Mouse (Mus musculus) ovary, postnatal 36 days (tissue): ENCODE measurements at regions not wholly inside any gene's neighbourhood (a gene's known extent, or its start where the extent isn't known, plus 50 kb on each side); places are given as distances from the start of the nearest gene placed in this dataset.
A peak's percentile ranks its signal among the peaks of the same experiment; 100 is the strongest.

Experiments used
- DNase-seq: peaks from one replicate; pipeline ENCODE4 v3.0.0; 2022; ENCODE audit warnings: low spot score, mixed read lengths

DNA sequence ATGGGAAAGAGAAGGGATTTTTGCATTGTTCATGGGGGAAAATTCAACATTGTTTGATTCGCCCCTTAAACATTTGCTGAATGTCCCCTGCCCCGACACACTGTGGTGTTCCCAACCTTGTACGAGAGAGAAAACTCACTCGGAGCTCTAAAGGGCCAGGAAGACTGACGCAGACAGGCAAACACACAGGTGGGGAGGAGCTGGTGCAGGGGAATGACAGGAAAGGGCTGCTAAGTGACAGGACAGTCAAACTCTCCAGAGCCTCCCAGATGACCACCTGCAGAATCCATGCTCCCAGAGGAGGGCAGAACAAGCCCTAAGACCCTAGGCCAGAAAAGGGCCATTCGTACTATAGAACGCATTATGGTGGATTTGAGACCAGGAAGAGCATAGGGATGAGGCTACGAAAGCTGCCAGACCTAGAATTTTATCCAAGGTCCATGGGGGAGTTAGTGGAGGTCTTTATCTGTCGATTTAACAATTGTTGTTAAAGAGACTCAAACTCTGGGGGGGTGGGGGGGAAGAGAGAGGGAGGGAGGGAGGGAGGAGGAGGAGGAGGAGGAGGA is 94.6 kb upstream of the Pabpc6 start:
- DNase-seq, result no peak

DNA sequence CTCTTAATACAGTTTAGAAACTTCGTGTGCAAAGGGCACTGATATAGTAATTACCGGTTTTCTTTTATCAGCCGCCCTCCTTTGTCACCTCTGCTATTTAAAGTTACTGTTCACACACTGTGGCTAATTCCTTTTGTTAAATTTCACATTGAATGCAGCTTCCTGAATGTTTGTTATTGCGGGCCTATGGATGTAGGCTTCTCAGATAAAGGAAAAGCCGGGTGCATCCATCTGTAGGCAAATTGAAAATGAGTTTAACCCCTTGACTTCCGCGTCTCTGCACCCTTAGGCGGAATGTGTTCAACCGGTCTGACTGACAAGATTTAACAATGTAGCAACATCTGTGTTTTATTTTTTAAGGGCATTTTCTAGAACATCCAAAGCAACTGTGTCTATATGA is 93.6 kb upstream of the Pabpc6 start:
- no peak for DNase-seq

DNA sequence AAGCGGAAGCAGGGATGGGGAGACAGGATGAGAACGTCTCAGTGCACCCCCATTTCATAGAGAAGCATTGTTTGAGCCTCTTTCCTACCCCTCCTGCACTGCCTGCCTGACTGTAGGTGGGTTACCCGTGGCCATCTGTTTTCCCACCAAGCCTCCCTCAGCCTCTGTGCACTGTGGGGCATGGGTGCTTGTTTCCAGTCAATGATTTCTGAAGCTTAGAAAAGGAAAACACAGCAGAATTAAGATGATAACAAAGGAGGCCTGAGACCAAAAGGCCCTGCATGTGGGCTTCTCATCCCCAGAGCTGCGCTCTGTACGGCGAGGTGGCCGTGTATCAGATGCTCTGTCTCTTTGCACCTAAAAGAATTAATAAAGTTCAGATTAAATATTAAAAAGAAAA is 92.9 kb upstream of the Pabpc6 start:
- no peak for DNase-seq

DNA sequence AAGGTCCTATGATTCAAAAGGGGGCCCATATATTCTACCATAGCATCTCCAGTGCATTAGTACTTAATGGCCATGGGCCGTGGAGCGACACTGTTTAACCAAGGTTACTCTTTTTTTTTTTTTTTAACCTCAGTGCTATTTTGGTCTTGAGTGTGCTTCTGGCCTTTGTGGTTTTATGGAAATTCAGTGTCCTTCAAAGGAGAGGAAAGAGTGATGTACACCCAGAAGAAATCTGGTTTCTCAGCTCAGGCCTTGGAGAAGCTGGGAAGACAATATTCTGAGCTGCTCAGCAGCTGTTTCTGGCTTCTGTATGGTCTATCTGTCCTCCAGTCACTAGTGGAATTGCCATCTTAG is 91.2 kb upstream of the Pabpc6 start:
- no peak for DNase-seq

DNA sequence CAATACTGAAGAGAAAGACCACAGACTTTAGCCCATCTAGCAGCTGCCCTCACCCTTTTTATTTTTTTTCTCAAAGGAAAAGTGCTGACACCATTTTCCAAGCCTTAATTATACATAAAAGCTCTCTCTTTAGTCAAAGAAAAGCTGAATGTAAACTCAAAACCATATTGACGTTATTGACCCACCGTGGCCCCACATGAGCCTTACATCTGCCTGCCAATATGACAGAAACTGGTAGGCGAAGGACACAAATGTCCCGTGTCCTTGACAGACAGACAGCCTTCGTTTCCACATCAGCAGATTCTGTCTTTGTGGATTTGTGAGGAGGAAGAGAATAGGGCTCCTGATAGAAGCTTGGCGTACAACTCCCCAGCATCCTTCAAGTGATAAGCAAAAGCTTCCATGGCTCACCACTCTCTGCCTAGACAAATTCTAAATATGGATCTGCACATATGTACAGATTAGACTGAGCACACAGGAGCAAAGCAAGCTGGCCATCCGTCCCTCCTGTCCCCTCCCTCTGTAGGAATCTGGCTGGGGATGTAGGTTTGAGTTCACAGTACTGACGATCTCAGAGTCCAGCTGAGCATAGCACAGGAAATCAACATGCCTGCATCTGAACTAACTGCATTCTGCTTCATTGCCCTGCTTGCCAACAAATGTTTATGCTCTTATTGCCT is 90.6 kb upstream of the Pabpc6 start:
- DNase-seq, result no peak

DNA sequence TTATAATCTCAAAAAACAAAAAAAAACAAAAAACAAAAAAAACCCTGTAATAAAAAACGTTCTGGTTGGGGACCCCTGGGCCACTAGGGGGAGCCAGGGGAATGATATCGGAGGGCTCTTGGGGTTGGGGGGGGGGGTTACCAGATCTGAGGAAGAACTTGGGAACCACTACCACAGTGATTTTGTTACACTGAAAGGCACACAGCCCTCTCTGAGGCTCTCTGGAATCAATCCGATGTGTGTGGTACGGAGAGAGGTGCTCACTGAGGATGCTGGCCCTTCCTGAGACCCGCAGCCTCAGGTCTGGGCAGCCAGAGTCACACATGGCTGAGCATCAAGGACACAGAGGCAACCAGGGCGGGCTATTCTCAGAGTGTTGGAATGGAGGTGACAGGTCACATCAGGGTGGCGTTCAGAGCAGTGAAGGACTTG is 89.9 kb upstream of the Pabpc6 start:
- DNase-seq, result peak; percentile 23

DNA sequence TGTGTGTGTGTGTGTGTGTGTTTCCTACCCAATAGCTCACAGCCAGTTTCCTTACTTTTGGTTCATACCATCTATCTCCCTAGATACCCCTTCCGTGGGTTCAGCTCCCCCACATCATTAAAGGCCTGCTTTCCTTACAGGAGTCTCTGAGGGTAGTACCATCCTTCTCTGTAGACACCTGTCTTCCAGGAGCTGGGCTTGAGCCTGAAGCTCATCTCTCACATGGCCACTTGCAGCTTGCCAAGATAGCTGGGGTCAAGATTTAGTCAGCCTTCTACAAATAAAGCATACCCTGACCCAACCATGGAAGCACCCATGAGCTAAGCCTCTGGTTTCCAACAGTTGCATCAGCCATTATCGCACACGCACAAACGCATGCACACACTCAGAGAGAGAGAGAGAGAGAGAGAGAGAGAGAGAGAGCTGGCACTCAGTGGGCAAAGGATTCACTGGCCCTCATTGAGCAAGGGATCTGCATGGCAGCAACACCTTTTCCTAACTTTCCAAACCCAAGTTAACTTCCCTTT is 88.3 kb upstream of the Pabpc6 start:
- DNase-seq, result no peak

DNA sequence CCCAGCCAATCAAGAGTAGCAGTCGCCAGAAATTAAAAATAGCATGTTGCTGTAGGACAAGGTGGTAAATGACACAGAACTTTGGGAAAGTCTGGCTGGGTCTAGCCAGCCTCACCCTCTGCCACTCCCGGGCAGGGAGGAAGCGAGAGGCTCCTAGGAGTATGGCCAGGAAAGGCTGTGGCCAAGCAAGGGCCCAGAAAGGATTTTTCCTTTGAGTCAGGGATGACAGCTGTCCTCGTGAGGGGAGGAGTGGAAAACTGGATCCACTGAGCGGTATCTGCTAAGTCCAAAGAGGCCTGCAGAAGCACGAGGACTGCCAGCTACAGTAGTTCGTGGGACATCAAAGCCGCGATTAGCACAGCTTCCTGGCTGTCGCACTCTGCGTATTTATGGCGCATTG is 87.2 kb upstream of the Pabpc6 start:
- DNase-seq, result no peak

DNA sequence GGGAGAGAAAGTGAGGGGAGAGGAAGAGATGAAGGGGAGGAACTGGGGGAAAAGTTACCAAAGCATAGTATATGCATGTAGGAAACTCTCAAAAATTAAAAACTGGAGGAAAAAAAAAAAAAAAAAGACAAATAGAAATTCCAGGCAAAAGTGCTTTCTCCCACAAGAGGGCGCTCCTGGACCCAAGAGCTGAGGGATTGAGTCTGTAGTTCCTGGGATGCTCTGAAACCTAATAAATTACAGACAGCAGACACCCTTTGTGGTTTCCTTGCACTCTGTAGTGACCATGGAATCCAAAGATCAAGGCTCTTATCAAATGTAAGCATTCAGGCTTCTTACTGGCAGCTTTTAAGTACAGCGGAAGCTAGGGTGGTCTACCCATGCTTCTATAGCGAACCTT is 86.7 kb upstream of the Pabpc6 start:
- peak; percentile 42 for DNase-seq

DNA sequence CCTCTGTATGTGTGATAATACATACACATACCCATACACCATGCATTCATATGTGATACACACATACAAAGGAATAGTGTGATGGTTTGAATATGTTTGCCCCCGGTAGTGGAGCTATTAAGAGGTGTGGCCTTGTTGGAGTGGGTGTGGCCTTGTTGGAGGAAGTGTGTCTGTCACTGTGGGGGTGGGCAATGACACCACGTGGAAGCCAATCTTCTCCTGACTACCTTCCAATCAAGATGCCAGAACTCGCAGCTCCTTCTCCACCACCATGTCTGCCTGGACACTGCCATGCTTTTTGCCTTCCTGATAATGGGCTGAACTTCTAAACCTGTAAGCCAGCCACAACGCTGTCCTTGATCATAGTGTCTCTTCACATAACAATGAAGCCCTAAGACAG is 86.1 kb upstream of the Pabpc6 start:
- no peak for DNase-seq

DNA sequence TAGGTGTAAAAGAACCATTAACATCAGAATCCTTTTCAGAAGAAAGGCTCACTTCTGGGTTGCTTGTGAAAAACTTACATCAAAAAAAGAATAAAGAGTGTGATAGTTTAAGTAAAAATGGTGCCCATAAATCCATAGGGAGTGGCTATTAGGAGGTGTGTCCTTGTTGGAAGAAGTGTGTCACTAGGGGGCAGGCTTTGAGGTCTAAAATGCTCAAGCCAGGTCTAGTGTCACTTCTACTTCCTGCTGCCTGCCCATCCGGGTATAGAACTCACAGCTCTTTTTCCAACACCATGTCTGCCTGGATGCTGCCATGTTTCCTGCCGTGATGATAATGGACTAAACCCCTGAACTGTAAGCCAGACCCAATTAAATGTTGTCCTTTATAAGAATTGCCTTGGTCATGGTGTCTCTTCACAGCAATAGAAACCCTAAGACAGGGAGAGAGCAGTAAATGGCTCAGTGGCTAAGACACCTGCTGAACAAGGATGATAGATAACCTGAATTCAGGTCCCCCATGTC is 85.4 kb upstream of the Pabpc6 start:
- no peak for DNase-seq

DNA sequence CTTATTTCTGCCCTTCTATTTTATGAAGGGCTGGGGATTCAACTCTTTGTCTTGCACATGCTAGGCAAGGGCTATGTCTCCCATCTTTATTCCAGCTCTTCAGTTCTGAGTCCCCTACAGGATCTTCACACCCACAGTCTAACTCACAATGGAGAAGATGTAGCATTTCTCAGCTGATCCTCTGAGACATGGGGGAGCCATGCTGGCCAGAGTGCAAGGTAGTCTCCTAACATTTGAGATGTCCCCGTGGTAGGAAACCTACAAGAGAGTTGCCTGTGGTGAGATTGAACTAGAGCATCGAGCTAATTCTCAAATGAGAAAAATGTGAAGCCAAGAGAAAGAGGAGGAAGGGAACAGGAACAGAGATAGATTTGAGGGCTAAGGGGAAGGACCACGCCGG is 83.3 kb upstream of the Pabpc6 start:
- no peak for DNase-seq

DNA sequence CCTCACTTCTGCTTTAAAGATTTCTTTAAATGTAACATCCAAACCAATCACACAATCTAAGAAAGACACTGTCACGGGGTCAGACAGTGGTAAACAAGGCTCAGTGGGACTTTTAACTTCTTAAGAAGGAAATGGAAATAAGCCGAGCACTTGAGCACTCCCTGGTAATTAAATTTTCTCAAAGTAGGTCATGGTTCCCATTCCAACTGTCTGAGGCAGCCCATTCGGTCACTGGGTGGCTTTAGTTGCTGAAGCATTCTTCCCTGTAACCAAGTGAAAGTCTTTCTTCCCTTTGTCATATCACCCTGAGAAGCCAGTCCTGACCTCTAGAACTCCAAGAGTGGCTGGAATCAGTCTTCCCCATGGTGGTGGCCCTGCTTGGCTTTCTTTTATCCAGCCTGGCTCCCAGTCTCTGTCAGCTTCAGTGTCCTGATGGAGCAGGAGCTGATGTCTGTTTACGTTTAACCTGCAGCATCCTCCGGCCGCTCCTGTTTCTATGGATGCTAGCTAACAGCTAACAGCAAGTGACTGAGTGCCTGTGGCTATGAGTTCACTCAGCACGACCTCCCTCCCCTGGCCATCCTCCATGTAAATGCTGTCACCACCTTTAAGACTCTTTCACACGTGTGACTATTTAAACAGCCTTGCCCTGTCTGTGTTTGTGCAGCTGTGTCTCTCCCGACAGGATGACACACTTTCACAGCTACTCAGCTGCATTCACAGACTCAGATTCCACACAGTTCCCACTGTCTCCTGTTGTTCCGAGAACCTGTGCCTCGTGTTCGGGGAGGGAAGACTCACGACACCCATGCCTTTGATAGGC is 82.0 kb upstream of the Pabpc6 start:
- DNase-seq, result no peak

DNA sequence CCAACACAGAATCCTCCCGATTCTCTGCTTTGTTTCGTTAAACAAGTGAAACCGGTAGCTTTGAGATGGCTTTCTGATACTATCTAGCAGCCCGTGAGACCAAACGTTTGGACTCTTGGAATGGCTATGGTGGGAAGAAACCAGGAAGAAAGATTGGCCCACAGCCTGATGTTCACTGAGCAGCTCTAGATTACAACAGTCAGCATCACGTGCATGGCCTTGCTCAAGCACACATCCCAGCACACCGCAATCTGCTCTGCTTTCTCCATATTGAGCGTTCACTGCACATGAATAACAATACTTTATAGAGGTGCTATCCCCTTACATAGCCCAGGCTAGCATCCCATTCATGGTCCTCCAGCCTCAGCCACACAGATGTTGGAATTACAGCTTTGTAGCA is 80.5 kb upstream of the Pabpc6 start:
- DNase-seq, result no peak

DNA sequence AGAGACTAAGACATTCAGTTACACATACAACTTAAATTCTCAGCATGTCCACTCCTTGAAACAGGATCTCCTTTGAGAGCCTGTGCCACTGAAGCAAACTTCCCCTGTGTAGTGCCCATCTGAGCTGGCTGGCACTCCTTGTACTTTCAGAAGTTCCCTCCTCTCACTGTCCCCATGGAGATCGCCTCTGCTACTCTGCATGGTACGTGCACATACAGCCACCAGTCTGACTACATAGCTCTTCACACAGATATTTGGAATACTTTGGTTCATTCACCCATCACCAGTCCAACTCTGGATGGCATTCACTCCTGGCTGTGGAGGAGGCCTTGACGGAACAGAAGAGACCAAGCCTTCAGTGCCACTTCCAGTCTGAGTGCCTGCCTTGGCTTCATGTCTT is 79.8 kb upstream of the Pabpc6 start:
- DNase-seq, result no peak

DNA sequence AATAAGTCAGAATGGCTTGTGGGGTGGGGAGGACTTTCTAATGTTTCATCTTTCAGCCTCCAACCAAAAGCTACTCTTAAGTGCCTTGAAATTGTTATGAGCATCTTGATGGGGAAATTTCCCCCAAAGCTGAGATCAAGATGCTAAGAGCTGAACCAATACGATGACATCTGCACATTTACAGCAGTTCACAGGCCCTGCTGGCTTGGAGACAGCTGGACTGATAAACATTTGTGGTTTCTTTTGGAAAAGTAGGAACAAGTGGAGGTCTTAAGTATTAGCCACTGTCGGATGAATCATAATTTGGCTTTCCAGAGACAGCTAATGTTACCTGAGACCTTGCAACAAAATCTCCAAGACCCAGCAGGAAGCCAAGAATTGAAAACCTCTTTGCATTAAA is 78.4 kb upstream of the Pabpc6 start:
- DNase-seq, result no peak

DNA sequence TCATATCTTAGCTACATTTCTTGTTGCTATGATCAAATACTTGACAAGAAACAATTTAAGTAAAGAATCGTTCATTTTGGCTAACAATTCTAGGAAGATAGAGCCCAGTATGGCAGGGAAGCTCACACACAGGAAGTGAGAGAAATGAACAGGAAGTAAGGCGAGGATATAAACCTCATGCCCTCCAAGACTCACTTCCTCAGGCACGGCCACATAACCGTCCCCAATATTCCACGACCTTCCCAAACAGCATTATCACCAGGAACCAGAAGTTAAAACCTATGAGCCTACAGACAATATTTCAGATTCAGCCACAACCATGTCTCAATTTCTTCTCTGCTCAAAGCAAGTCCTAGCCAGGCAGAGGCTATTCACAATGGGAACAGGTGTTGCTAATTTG is 73.8 kb upstream of the Pabpc6 start:
- DNase-seq, result no peak

DNA sequence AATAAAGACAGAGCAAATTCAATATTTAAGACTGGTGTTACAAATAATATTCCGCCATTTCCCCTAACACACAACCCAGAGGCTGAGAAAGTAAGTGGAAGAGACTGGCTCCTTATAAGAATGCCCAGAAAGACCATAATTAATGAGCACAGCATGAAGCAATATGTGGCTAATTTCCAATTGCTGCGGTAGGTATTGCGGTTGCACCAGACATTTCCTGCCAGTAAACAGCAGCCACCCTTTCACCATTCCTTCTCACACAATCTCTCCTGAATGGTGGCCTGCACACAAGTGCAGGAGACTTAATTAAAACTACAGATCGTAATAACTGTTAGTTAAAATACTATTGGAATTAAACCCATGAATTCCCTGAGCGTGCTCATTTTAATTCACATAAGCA is 71.8 kb upstream of the Pabpc6 start:
- DNase-seq, result no peak

DNA sequence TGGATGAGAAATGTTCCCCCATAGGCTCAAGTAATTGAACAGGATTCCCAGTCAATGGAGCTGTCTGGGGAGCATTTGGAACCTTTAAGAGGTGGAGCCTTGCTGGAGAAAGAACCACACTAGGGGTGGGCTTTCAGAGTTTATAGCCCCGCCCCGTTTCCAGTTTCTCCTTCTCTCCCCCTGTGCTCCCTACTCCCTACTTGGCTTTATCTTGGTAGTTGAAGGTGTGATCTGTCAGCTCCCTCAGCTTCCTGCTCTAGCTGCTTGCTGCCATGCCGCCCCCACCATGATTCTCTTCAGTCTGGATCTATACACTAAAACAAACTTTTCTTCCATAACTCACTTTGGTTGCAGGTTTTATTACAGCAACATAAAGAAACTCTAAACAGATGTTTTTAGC is 59.5 kb upstream of the Pabpc6 start:
- DNase-seq, result no peak

DNA sequence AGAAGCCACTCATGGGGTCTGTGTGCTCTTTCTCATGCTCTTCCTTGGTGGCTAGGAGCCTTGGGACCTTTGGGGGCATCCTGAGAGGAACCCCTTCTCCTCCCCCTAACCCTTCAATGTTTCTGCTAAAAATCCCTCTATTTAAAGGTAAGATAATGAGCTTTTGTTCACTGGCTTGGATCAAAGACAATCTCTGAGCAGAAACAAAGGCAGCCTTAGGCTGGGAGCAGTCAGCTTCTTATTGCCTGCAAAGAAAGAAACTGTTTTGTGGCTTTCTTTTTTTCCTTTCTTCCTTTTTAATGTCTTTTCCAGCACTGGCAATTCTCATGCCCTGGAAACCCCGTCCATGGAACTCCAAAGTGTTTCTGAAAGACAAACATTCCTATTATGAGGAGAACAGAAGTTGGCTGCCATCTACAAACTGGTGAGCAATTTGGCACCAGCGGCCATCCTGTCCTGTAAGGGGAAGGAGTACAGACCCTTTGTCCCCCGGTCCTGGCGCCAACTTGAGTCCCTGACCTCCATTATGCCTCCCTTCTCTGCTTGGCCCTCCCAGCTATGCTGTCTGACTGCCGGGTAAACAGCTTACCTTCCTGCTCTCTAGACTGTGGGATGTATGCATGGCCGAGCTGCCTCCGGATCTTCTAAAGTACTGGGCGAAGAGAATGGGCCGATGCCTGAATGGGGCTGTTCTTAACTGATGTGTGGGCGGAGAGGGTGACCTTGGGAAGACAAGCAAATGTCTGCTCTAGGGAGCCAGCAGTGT is 56.4 kb upstream of the Pabpc6 start:
- DNase-seq, result peak; percentile 13

DNA sequence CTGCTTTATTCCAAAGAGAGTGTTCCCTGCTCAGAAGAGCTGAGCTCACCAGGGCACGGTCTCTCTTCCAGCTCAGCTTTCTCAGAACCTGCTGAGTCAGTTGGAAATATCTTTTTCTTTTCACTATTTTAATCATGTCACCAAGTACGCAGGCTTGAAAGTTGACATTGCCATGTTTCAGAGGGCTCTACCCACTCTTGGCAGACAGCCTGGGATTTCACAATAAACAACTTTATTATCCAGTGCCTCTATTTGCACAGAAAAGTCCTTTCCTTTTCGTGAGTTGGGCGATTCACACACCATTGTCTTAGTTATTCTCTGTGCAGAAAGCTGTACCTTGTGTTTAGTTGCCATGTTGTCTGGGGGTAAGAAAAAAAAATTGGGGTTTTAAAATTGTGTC is 54.0 kb upstream of the Pabpc6 start:
- DNase-seq, result no peak

DNA sequence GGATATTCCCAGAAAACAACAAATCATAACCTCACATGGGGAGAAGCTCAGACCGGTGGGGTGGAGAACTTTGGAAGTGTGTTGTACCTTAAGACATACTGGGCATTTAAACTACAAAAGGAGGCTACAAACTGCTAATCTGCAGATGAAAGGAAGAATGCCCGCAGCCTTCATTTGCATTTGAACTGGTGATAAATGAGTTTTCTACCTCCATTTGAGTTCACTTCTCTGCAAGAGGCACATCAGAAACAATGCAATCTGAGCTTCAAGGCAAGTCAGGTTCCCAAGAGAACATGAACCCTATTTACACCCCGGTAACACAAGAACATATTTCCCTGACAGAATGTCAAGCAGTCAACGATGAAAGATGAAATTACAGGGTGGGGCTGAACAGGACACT is 53.2 kb upstream of the Pabpc6 start:
- DNase-seq, result no peak
